Mouse (Mus musculus) embryo, embryonic 10 days (tissue): ENCODE data around the gene A730009L09Rik.

ENCODE experiments used
- DNase-seq: peaks from one replicate; pipeline ENCODE4 v3.0.0-alpha.2; 2015; ENCODE audit warnings: low spot score

A730009L09Rik gene

GRCm38 (mm10) chr16:84559569-84560278 lies 44.8 kb downstream of the A730009L09Rik start:
- no peak for DNase-seq

GRCm38 (mm10) chr16:84560279-84560602 lies 45.3 kb downstream of the A730009L09Rik start:
- peak; percentile 34 for DNase-seq
